Mouse (Mus musculus) CH12.LX (cell line): ENCODE measurements around the gene Ptprd.

Experiments
- CTCF ChIP-seq, 2 experiments: IDR thresholded peaks in 1 of 2; conservative IDR thresholded peaks in 1 of 2; 2 replicates each; pipeline ENCODE4 v1.5.1; 2011 to 2012; ENCODE audit warnings: low read depth in 2 of 2, low read length in 2 of 2, improper control_type of control experiment in 1 of 2, inconsistent platforms in 1 of 2, mild to moderate bottlenecking in 1 of 2, moderate library complexity in 1 of 2
- ELF1 ChIP-seq: IDR thresholded peaks from 2 replicates; pipeline ENCODE4 v1.6.1; 2014; ENCODE audit warnings: low read depth, mild to moderate bottlenecking, inconsistent platforms, low read length, improper control_type of control experiment
- EP300 ChIP-seq: IDR thresholded peaks from 2 replicates; pipeline ENCODE4 v1.6.1; 2011; ENCODE audit warnings: low read length, improper control_type of control experiment
- MAFK ChIP-seq: IDR thresholded peaks from 2 replicates; pipeline ENCODE4 v1.6.1; 2011; ENCODE audit warnings: low read length, improper control_type of control experiment; ENCODE audit not compliant: insufficient replicate concordance
- MAX ChIP-seq: IDR thresholded peaks from 2 replicates; pipeline ENCODE4 v1.6.1; 2011; ENCODE audit warnings: low read length, improper control_type of control experiment
- MEF2A ChIP-seq: IDR thresholded peaks from 2 replicates; pipeline ENCODE4 v1.6.1; 2014; ENCODE audit warnings: low read depth, mild to moderate bottlenecking, inconsistent platforms, low read length, improper control_type of control experiment, borderline replicate concordance
- NELFE ChIP-seq: IDR thresholded peaks from 2 replicates; pipeline ENCODE4 v1.6.1; 2011; ENCODE audit warnings: low read depth, low read length, improper control_type of control experiment
- NRF1 ChIP-seq: IDR thresholded peaks from 2 replicates; pipeline ENCODE4 v1.6.1; 2014; ENCODE audit warnings: low read depth, mild to moderate bottlenecking, inconsistent platforms, low read length, improper control_type of control experiment, moderate library complexity
- POLR2A ChIP-seq: IDR thresholded peaks from 2 replicates; pipeline ENCODE4 v1.6.1; 2011; ENCODE audit warnings: low read depth, mild to moderate bottlenecking, improper control_type of control experiment, low read length
- POLR2AphosphoS2 ChIP-seq: IDR thresholded peaks from 2 replicates; pipeline ENCODE4 v1.6.1; 2011; ENCODE audit warnings: low read depth, low read length, improper control_type of control experiment
- SMC3 ChIP-seq: IDR thresholded peaks from 2 replicates; pipeline ENCODE4 v1.6.1; 2011; ENCODE audit warnings: low read depth, low read length, improper control_type of control experiment
- TBP ChIP-seq: conservative IDR thresholded peaks from 2 replicates; pipeline ENCODE4 v1.6.1; 2011; ENCODE audit warnings: low read depth, low read length, improper control_type of control experiment
- USF1 ChIP-seq: IDR thresholded peaks from 2 replicates; pipeline ENCODE4 v1.6.1; 2014; ENCODE audit warnings: low read depth, mild to moderate bottlenecking, inconsistent platforms, low read length, improper control_type of control experiment

- no peak for TF ChIP-seq CTCF (conservative IDR thresholded peaks at IDR 0.05 in 1 of 2, IDR thresholded peaks at IDR 0.05 in 1 of 2; ENCODE audit: low read depth in 2 of 2, low read length in 2 of 2)
- no peak for TF ChIP-seq MAX
- TF ChIP-seq NRF1, result no peak
- no peak for TF ChIP-seq USF1
- no peak for TF ChIP-seq POLR2A
- no peak for TF ChIP-seq ELF1
- TF ChIP-seq MAFK, result no peak
- TF ChIP-seq POLR2AphosphoS2, result no peak
- TF ChIP-seq SMC3, result no peak
- TF ChIP-seq EP300, result no peak
- no peak for TF ChIP-seq MEF2A
- TF ChIP-seq TBP, result no peak
- TF ChIP-seq NELFE, result no peak
These were observed 1770.9 kb downstream of the Ptprd start for GRCm38 (mm10) chr4:76440791-76441364.
